Mouse (Mus musculus) stomach, embryonic 14.5 days (tissue): Measurements from ENCODE around the gene Otulin. TPM values are rescaled to one million over a fixed set of nuclear protein-coding genes. Genes with fewer than 3 reads are reported as not detected.

Experiments used
- ATAC-seq: fragments of 200-750 bp; cut with Nextera tagmentation; 2 replicates; pipeline ENCODE4 v1.8.0; 2017; ENCODE audit warnings: low read depth, moderate TSS enrichment; ENCODE audit not compliant: insufficient number of reproducible peaks, insufficient read depth, low FRiP score
- H3K27ac ChIP-seq: fragments of 300-500 bp; sonication (generic); 2 replicates; pipeline ENCODE4 v1.5.1; 2014; ENCODE audit warnings: mild to moderate bottlenecking, low read length, moderate library complexity, mixed read lengths
- H3K27me3 ChIP-seq: fragments of 300-500 bp; sonication (generic); 2 replicates; pipeline ENCODE4 v1.6.1; 2014; ENCODE audit warnings: low read length, control low read depth, mixed read lengths; ENCODE audit not compliant: control insufficient read depth, insufficient read depth
- H3K36me3 ChIP-seq: fragments of 300-500 bp; sonication (generic); 2 replicates; pipeline ENCODE4 v1.6.1; 2014; ENCODE audit warnings: mild to moderate bottlenecking, control low read depth, low read length, moderate library complexity, mixed read lengths; ENCODE audit not compliant: control insufficient read depth, insufficient read depth
- H3K4me1 ChIP-seq: fragments of 300-500 bp; sonication (generic); 2 replicates; pipeline ENCODE4 v1.6.1; 2014; ENCODE audit warnings: low read length, control low read depth, mixed read lengths; ENCODE audit not compliant: control insufficient read depth, insufficient read depth
- H3K4me2 ChIP-seq: fragments of 300-500 bp; sonication (generic); replicated peaks from 2 replicates; pipeline ENCODE4 v1.6.1; 2014; ENCODE audit warnings: low read depth, low read length, control low read depth
- H3K4me3 ChIP-seq: fragments of 300-500 bp; sonication (generic); 2 replicates; pipeline ENCODE4 v1.5.1; 2014; ENCODE audit warnings: low read depth, low read length, control low read depth
- H3K9ac ChIP-seq: fragments of 300-500 bp; sonication (generic); replicated peaks from 2 replicates; pipeline ENCODE4 v1.6.1; 2014; ENCODE audit warnings: low read depth, mild to moderate bottlenecking, control low read depth, low read length, moderate library complexity, mixed read lengths
- H3K9me3 ChIP-seq: fragments of 300-500 bp; sonication (generic); 2 replicates; pipeline ENCODE4 v1.6.1; 2016; ENCODE audit warnings: low read depth, low read length, control low read depth; ENCODE audit not compliant: control insufficient read depth
- WGBS: fragments of 180-500 bp; shearing (Covaris S2); extraction: QIAGEN DNeasy Blood & Tissue Kit; methylation state at CpG from one replicate; pipeline ENCODE4 v1.1.7; 2014; 5-methylcytosine and 5-hydroxymethylcytosine counted together
- microRNA-seq: library from miRNA; unstranded; fragments of <30 nt; microRNA quantifications from one replicate; pipeline ENCODE4, GENCODE M21; 2016
- polyA plus RNA-seq: library from polyadenylated mRNA; unstranded; fragments of >200 nt; fragmentation: Nextera tagmentation; extraction: Ambion mirVana; gene quantifications from 2 replicates; pipeline ENCODE4 v1.2.1, GENCODE M21; 2014

Otulin gene
- polyA plus RNA-seq, 1 experiment from 2014 or later = 33.2 TPM

DNA sequence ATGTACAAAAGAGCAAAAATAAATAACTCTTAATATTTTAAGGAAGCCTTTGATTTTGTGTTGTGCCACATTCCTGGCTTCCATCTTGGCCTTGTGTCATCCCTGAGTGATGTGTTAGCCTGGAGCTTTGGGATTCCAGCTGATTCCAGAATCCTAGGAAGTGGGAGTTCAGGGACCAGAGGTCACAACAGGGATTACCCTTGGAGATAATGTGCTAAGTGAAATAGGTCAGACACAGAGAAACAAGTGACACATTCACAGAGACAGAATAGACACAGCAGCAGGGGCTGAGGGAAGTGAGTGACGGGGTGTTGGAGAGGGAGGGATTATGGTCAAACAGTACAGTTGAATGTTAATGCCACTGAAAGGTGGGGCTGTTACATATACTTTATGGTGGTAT lies 137.8 kb downstream of the Otulin start:
- Histone ChIP-seq H3K27me3 (no peaks in the 10 kb centered on the region), H3K4me3 (no peak overlapping the region), H3K9ac (no peak overlapping the region), H3K27ac (no peak overlapping the region), H3K4me1 (peaks cover 16% of the 10 kb centered on the region; the same call in 1 of the 2 replicates), H3K4me2 (no peak overlapping the region), H3K9me3 (no peaks in the 10 kb centered on the region), H3K36me3 (no peaks in the 10 kb centered on the region)
- WGBS = 65% methylated on average over 1 of the region's 1 CpGs
- ATAC-seq = no peak

Small RNA genes lying within 50 kb of the gene (microRNA-seq; reads per million reads assigned to microRNA genes)
- gene Mir7117 = not detected

Other genes starting within 250 kb of the Otulin start
- 13.7 and 17.2 TPM in 2 replicates for gene Ank, start 164.0 kb downstream of the Otulin start, polyA plus RNA-seq
- gene Otulinl, start 50.9 kb upstream of the Otulin start, polyA plus RNA-seq = 13.2 and 18.1 TPM in 2 replicates